Mouse (Mus musculus) midbrain, embryonic 12.5 days (tissue): ENCODE results near the gene Ciita. TPM values are rescaled to one million over a fixed set of nuclear protein-coding genes. Genes with fewer than 3 reads are reported as not detected.
A peak's percentile ranks its signal among the peaks of the same experiment; 100 is the strongest.

Experiments used
- ATAC-seq: fragments of 200-750 bp; cut with Nextera tagmentation; 2 replicates; pipeline ENCODE4 v1.8.0; 2017; ENCODE audit warnings: low read depth, moderate TSS enrichment, moderate library complexity; ENCODE audit not compliant: low FRiP score
- H3K27ac ChIP-seq: fragments of 300-500 bp; sonication (generic); replicated peaks from 2 replicates; pipeline ENCODE4 v1.5.1; 2016; ENCODE audit warnings: mild to moderate bottlenecking
- H3K27me3 ChIP-seq: fragments of 300-500 bp; sonication (generic); 2 replicates; pipeline ENCODE4 v1.6.1; 2016; ENCODE audit warnings: mild to moderate bottlenecking
- H3K36me3 ChIP-seq: fragments of 300-500 bp; sonication (generic); 2 replicates; pipeline ENCODE4 v1.6.1; 2016
- H3K4me1 ChIP-seq: fragments of 300-500 bp; sonication (generic); 2 replicates; pipeline ENCODE4 v1.6.1; 2016
- H3K4me2 ChIP-seq: fragments of 300-500 bp; sonication (generic); replicated peaks from 2 replicates; pipeline ENCODE4 v1.6.1; 2016; ENCODE audit warnings: mild to moderate bottlenecking, moderate library complexity
- H3K4me3 ChIP-seq: fragments of 300-500 bp; sonication (generic); 2 replicates; pipeline ENCODE4 v1.5.1; 2016; ENCODE audit warnings: mild to moderate bottlenecking
- H3K9ac ChIP-seq: fragments of 300-500 bp; sonication (generic); replicated peaks from 2 replicates; pipeline ENCODE4 v1.6.1; 2016; ENCODE audit warnings: mild to moderate bottlenecking, moderate library complexity
- H3K9me3 ChIP-seq: fragments of 300-500 bp; sonication (generic); 2 replicates; pipeline ENCODE4 v1.6.1; 2016; ENCODE audit warnings: mild to moderate bottlenecking
- WGBS: fragments of 180-500 bp; shearing (Covaris S2); methylation state at CpG from one replicate; pipeline ENCODE4 v1.1.7; 2016; 5-methylcytosine and 5-hydroxymethylcytosine counted together
- polyA plus RNA-seq: library from polyadenylated mRNA; unstranded; fragments of >200 nt; fragmentation: Nextera tagmentation; extraction: Ambion mirVana; gene quantifications from 2 replicates; pipeline ENCODE4 v1.2.1, GENCODE M21; 2016

The Ciita gene
- polyA plus RNA-seq, 1 experiment from 2014 or later = 0.46 TPM

GRCm38 (mm10) chr16:10542698-10543365 is 63.0 kb downstream of the Ciita start, which contains the start of gene Dexi:
TSS of gene Dexi (minus strand) at chr16:10543054.
- Histone ChIP-seq H3K27ac (peak within 1 kb of the TSS; percentile 87), H3K4me1 (peaks cover 47% of the 10 kb centered on the region), H3K9me3 (no peaks in the 10 kb centered on the region)

GRCm38 (mm10) chr16:10544995-10545622 is 65.2 kb downstream of the Ciita start, which contains the start of gene Clec16a:
TSS of gene Clec16a (plus strand) at chr16:10545339.
- WGBS = under 1% methylated on average over 58 of the region's 58 CpGs
- peaks cover 34% of the 10 kb centered on the region for H3K4me1 ChIP-seq
- peak within 1 kb of the TSS; percentile 87 for H3K4me3 ChIP-seq
- peak within 1 kb of the TSS; percentile 76 for H3K4me2 ChIP-seq
- no peaks in the 10 kb centered on the region; the same call in 1 of the 2 replicates for H3K36me3 ChIP-seq
- no peaks in the 10 kb centered on the region for H3K9me3 ChIP-seq
- peak; percentile 89 for ATAC-seq
- H3K27ac ChIP-seq = no peak within 1 kb of the TSS
- H3K9ac ChIP-seq = peak within 1 kb of the TSS; percentile 86
- H3K27me3 ChIP-seq = no peaks in the 10 kb centered on the region

More at GRCm38 (mm10) chr16:10542698-10543365, 63.0 kb downstream of the Ciita start, which contains the start of gene Dexi:
- Histone ChIP-seq H3K36me3 (no peaks in the 10 kb centered on the region), H3K9ac (peak within 1 kb of the TSS; percentile 91), H3K4me3 (peak within 1 kb of the TSS; percentile 92), H3K4me2 (peak within 1 kb of the TSS; percentile 81), H3K27me3 (no peaks in the 10 kb centered on the region)
- peak; percentile 94 for ATAC-seq
- WGBS = under 1% methylated on average over 32 of the region's 61 CpGs

GRCm38 (mm10) chr16:10546865-10547264 is 67.0 kb downstream of the Ciita start:
- H3K27me3 ChIP-seq = no peaks in the 10 kb centered on the region
- 0 out of 2 replicates have a peak overlapping the region, but pooled peaks have one; percentile 76 for H3K4me2 ChIP-seq
- no peak overlapping the region for H3K9ac ChIP-seq

GRCm38 (mm10) chr16:10548938-10549337 is 69.1 kb downstream of the Ciita start:
- H3K9me3 ChIP-seq = no peaks in the 10 kb centered on the region
- no peaks in the 10 kb centered on the region for H3K27me3 ChIP-seq
- no peak overlapping the region for H3K4me3 ChIP-seq
- 72% methylated on average over 3 of the region's 3 CpGs for WGBS
- no peak overlapping the region for H3K9ac ChIP-seq
- H3K4me1 ChIP-seq = peaks cover 13% of the 10 kb centered on the region
- no peak overlapping the region for H3K4me2 ChIP-seq
- ATAC-seq = no peak
- H3K36me3 ChIP-seq = no peaks in the 10 kb centered on the region; the same call in 1 of the 2 replicates
- no peak overlapping the region for H3K27ac ChIP-seq

More at GRCm38 (mm10) chr16:10546865-10547264, 67.0 kb downstream of the Ciita start:
- WGBS = 69% methylated on average over 3 of the region's 3 CpGs
- Histone ChIP-seq H3K9me3 (no peaks in the 10 kb centered on the region), H3K27ac (no peak overlapping the region), H3K36me3 (no peaks in the 10 kb centered on the region; the same call in 1 of the 2 replicates), H3K4me3 (no peak overlapping the region), H3K4me1 (peaks cover 16% of the 10 kb centered on the region)
- ATAC-seq = no peak

- Histone ChIP-seq H3K27me3 (no peaks in the 10 kb centered on the region), H3K9me3 (no peaks in the 10 kb centered on the region), H3K4me3 (no peak overlapping the region), H3K36me3 (no peaks in the 10 kb centered on the region; the same call in 1 of the 2 replicates), H3K4me1 (peaks cover 13% of the 10 kb centered on the region), H3K4me2 (no peak overlapping the region), H3K27ac (no peak overlapping the region), H3K9ac (no peak overlapping the region)
- WGBS = 85% methylated on average over 2 of the region's 2 CpGs
- ATAC-seq = no peak
Measured at GRCm38 (mm10) chr16:10549600-10549999, 69.7 kb downstream of the Ciita start.

GRCm38 (mm10) chr16:10551592-10551991 is 71.7 kb downstream of the Ciita start:
- no peak overlapping the region for H3K4me3 ChIP-seq
- no peak overlapping the region for H3K9ac ChIP-seq
- H3K4me1 ChIP-seq = peaks cover 4% of the 10 kb centered on the region
- no peak overlapping the region for H3K4me2 ChIP-seq
- no peaks in the 10 kb centered on the region for H3K9me3 ChIP-seq
- no peaks in the 10 kb centered on the region for H3K27me3 ChIP-seq
- H3K36me3 ChIP-seq = no peaks in the 10 kb centered on the region; the same call in 1 of the 2 replicates
- no peak for ATAC-seq
- no peak overlapping the region for H3K27ac ChIP-seq
- 88% methylated on average over 4 of the region's 4 CpGs for WGBS

GRCm38 (mm10) chr16:10553858-10554257 is 74.0 kb downstream of the Ciita start:
- Histone ChIP-seq H3K9ac (no peak overlapping the region), H3K4me1 (no peaks in the 10 kb centered on the region), H3K27me3 (no peaks in the 10 kb centered on the region), H3K27ac (no peak overlapping the region), H3K4me2 (no peak overlapping the region), H3K9me3 (no peaks in the 10 kb centered on the region), H3K4me3 (no peak overlapping the region), H3K36me3 (no peaks in the 10 kb centered on the region; the same call in 1 of the 2 replicates)
- 93% methylated on average over 2 of the region's 2 CpGs for WGBS
- ATAC-seq = no peak

- Histone ChIP-seq H3K9me3 (no peaks in the 10 kb centered on the region), H3K27ac (no peak overlapping the region), H3K27me3 (no peaks in the 10 kb centered on the region), H3K36me3 (peaks cover 22% of the 10 kb centered on the region), H3K4me1 (no peaks in the 10 kb centered on the region), H3K4me3 (no peak overlapping the region), H3K9ac (no peak overlapping the region), H3K4me2 (no peak overlapping the region)
- 93% methylated on average over 8 of the region's 8 CpGs for whole genome bisulfite sequencing
- ATAC-seq = no peak
Measured at GRCm38 (mm10) chr16:10559991-10560390, 80.1 kb downstream of the Ciita start.

- Histone ChIP-seq H3K4me2 (no peak overlapping the region), H3K9ac (no peak overlapping the region), H3K27me3 (no peaks in the 10 kb centered on the region), H3K4me3 (no peak overlapping the region), H3K36me3 (peaks cover 32% of the 10 kb centered on the region), H3K9me3 (no peaks in the 10 kb centered on the region), H3K27ac (no peak overlapping the region), H3K4me1 (no peaks in the 10 kb centered on the region)
- 32% methylated on average over 4 of the region's 4 CpGs for WGBS
- ATAC-seq = peak; percentile 74
Measured at GRCm38 (mm10) chr16:10565278-10565885, 85.5 kb downstream of the Ciita start.

- Histone ChIP-seq H3K9me3 (no peaks in the 10 kb centered on the region), H3K27ac (no peak overlapping the region), H3K4me1 (no peaks in the 10 kb centered on the region), H3K9ac (no peak overlapping the region), H3K27me3 (no peaks in the 10 kb centered on the region), H3K36me3 (peaks cover 32% of the 10 kb centered on the region), H3K4me2 (no peak overlapping the region), H3K4me3 (no peak overlapping the region)
- WGBS = 92% methylated on average over 4 of the region's 4 CpGs
- ATAC-seq = no peak
Measured at GRCm38 (mm10) chr16:10567153-10567552, 87.3 kb downstream of the Ciita start.

- Histone ChIP-seq H3K27ac (no peak overlapping the region), H3K36me3 (peaks cover 37% of the 10 kb centered on the region), H3K9ac (no peak overlapping the region), H3K4me2 (no peak overlapping the region), H3K4me3 (no peak overlapping the region), H3K4me1 (no peaks in the 10 kb centered on the region), H3K9me3 (no peaks in the 10 kb centered on the region), H3K27me3 (no peaks in the 10 kb centered on the region)
- 88% methylated on average over 5 of the region's 5 CpGs for whole genome bisulfite sequencing
- no peak for ATAC-seq
Measured at GRCm38 (mm10) chr16:10569809-10570395, 90.0 kb downstream of the Ciita start.
